ENCODE assay signal across 9 mouse cellular contexts in genomic region chr8:10760231-10760630, GRCm38 (mm10).
DNase-seq lines count a peak whose midpoint lies in the region; ATAC-seq lines count a peak whose summit lies in the region.
"Had no signal": no experiment of that assay in that cellular context is flagged by ENCODE, and none has a peak within 500 bp of the region (broad histone marks: within the 10 kb centered on the region; RNA-seq: fewer than 3 reads in every experiment).

No protein-coding gene starts in this region.

- H3K9me3 ChIP-seq in hindbrain, embryonic 11.5 days (ENCODE audit: control insufficient read depth, low read length) = no peaks in the 10 kb centered on the region
- H3K9me3 ChIP-seq in midbrain, embryonic 11.5 days (ENCODE audit: control insufficient read depth, low read length) = no peaks in the 10 kb centered on the region
- H3K9me3 ChIP-seq: liver, embryonic 13.5 days had no signal

- H3K36me3 ChIP-seq in hindbrain, embryonic 11.5 days (ENCODE audit: control insufficient read depth, insufficient read depth, low read length) = no peaks in the 10 kb centered on the region
- H3K36me3 ChIP-seq in midbrain, embryonic 11.5 days (ENCODE audit: control insufficient read depth, insufficient read depth, low read length) = no peaks in the 10 kb centered on the region
- H3K36me3 ChIP-seq: liver, embryonic 13.5 days had no signal

- H3K4me1 ChIP-seq in hindbrain, embryonic 11.5 days (replicated peaks; ENCODE audit: control insufficient read depth, insufficient read depth, low read length) = peaks cover 6% of the 10 kb centered on the region
- peaks cover 19% of the 10 kb centered on the region for H3K4me1 ChIP-seq in midbrain, embryonic 11.5 days (ENCODE audit: control insufficient read depth, insufficient read depth, low read length)

- H3K4me2 ChIP-seq in hindbrain, embryonic 11.5 days (replicated peaks; ENCODE audit: low read depth, low read length) = no peak overlapping the region
- H3K4me2 ChIP-seq in midbrain, embryonic 11.5 days = peak overlapping the region; percentile 33

- peak overlapping the region; percentile 99 for H3K27ac ChIP-seq in hindbrain, embryonic 11.5 days (ENCODE audit: low read depth, low read length)
- peak overlapping the region; percentile 98 for H3K27ac ChIP-seq in midbrain, embryonic 11.5 days (ENCODE audit: low read depth, low read length)

- 53% methylated on average over 6 of the region's 6 CpGs for WGBS in hindbrain, embryonic 11.5 days
- WGBS in midbrain, embryonic 11.5 days = 53% methylated on average over 6 of the region's 6 CpGs

- no peak for ATAC-seq in hindbrain, embryonic 11.5 days (ENCODE audit: low FRiP score)
- no peak for ATAC-seq in midbrain, embryonic 11.5 days (ENCODE audit: low FRiP score)
- ATAC-seq in megakaryocyte progenitor cell, adult 5-6 weeks (replicated peaks; ENCODE audit: poor library complexity) = no peak

- H3K27me3 ChIP-seq in hindbrain, embryonic 11.5 days (ENCODE audit: control insufficient read depth, insufficient read depth, low read length) = no peaks in the 10 kb centered on the region
- H3K27me3 ChIP-seq in midbrain, embryonic 11.5 days (ENCODE audit: control insufficient read depth, insufficient read depth, low read length) = no peaks in the 10 kb centered on the region; the same call in 1 of the 2 replicates
- H3K27me3 ChIP-seq: liver, embryonic 13.5 days had no signal

- H3K4me3 ChIP-seq in hindbrain, embryonic 11.5 days (ENCODE audit: low read depth, low read length) = no peak overlapping the region
- no peak overlapping the region for H3K4me3 ChIP-seq in midbrain, embryonic 11.5 days (ENCODE audit: low read depth, low read length)
- H3K4me3 ChIP-seq: liver, embryonic 13.5 days had no signal

- DNase-seq in heart, adult 11 months = peak; percentile 27
- no peak for DNase-seq in heart, postnatal 25 days (ENCODE audit: low spot score)
- peak; percentile 32 for DNase-seq in MN1 (ENCODE audit: low spot score)
- DNase-seq in hindbrain, embryonic 11.5 days (ENCODE audit: low spot score) = peak; percentile 37
- peak; percentile 92 for DNase-seq in midbrain, embryonic 11.5 days (ENCODE audit: low spot score, missing footprints)
- no peak for DNase-seq in spleen, postnatal 10 days (ENCODE audit: low spot score in 2 of 2)
- no peak for DNase-seq in thymus, postnatal 14 days
- DNase-seq: liver, embryonic 13.5 days had no signal

- intact Hi-C loops in heart, postnatal 25 days (cut with DNase I) = no loop called here

- peak overlapping the region; percentile 55 for H3K9ac ChIP-seq in hindbrain, embryonic 11.5 days (ENCODE audit: low read depth, low read length)
- H3K9ac ChIP-seq in midbrain, embryonic 11.5 days (ENCODE audit: low read length) = peak overlapping the region; percentile 57
- H3K9ac ChIP-seq: liver, embryonic 13.5 days had no signal

Comparison
In these comparisons a context has a peak if more than half of its experiments do, and no peak if none do; other contexts are left out.
1. DNase-seq: peak in heart, adult 11 months (single experiment), MN1 (single experiment), hindbrain, embryonic 11.5 days (single experiment) and midbrain, embryonic 11.5 days (single experiment); none in heart, postnatal 25 days (single experiment), spleen, postnatal 10 days (0 of 2) and thymus, postnatal 14 days (single experiment).